Mouse (Mus musculus) MEL (cell line): ENCODE data around the gene Adam19. TPM values are rescaled to one million over a fixed set of nuclear protein-coding genes. Genes with fewer than 3 reads are reported as not detected.
"Not testable (repeated sequence)": the region's sequence is repeated elsewhere in the genome, so short reads cannot be mapped to it uniquely, and the experiment has no call there.

Experiments
- DNase-seq: peaks from one replicate; pipeline ENCODE4 v3.0.0; 2011; ENCODE audit warnings: low read depth, low spot score
- H3K27ac ChIP-seq: 2 replicates; pipeline ENCODE4 v1.5.1; 2012; ENCODE audit warnings: low read depth, mild to moderate bottlenecking, control low read depth, low read length, moderate library complexity; ENCODE audit not compliant: control insufficient read depth
- H3K27me3 ChIP-seq, 2 experiments: fragments of 150-350 bp in 1 of 2; sonication (generic) in 1 of 2; 2 replicates each; pipeline ENCODE4 v1.6.1; 2012; ENCODE audit warnings: low read length in 2 of 2, mild to moderate bottlenecking in 2 of 2, improper control_type of control experiment in 1 of 2, moderate library complexity in 1 of 2; ENCODE audit not compliant: insufficient read depth in 2 of 2, control insufficient read depth in 1 of 2
- H3K36me3 ChIP-seq, 2 experiments: 2 replicates each; pipeline ENCODE4 v1.6.1; 2012 to 2014; ENCODE audit warnings: low read length in 2 of 2, improper control_type of control experiment in 1 of 2, inconsistent platforms in 1 of 2, mild to moderate bottlenecking in 1 of 2; ENCODE audit not compliant: insufficient read depth in 2 of 2, control insufficient read depth in 1 of 2
- H3K4me1 ChIP-seq, 2 experiments: fragments of 150-350 bp in 1 of 2; sonication (generic) in 1 of 2; 2 replicates each; pipeline ENCODE4 v1.6.1; 2012; ENCODE audit warnings: low read length in 2 of 2, improper control_type of control experiment in 1 of 2, mild to moderate bottlenecking in 1 of 2; ENCODE audit not compliant: insufficient read depth in 2 of 2, control insufficient read depth in 1 of 2
- H3K4me3 ChIP-seq, 2 experiments: fragments of 150-350 bp in 1 of 2; sonication (generic) in 1 of 2; 2 replicates each; pipeline ENCODE4 v1.5.1; 2012; ENCODE audit warnings: low read depth in 2 of 2, low read length in 2 of 2, mild to moderate bottlenecking in 2 of 2, moderate library complexity in 2 of 2, control low read depth in 1 of 2, improper control_type of control experiment in 1 of 2; ENCODE audit not compliant: control insufficient read depth in 1 of 2, insufficient read depth in 1 of 2
- H3K79me2 ChIP-seq: 2 replicates; pipeline ENCODE4 v1.6.1; 2012; ENCODE audit warnings: mild to moderate bottlenecking, low read length, moderate library complexity; ENCODE audit not compliant: control insufficient read depth, poor library complexity, insufficient read depth
- H3K9ac ChIP-seq: 2 replicates; pipeline ENCODE4 v1.6.1; 2012; ENCODE audit warnings: low read depth, mild to moderate bottlenecking, control low read depth, low read length, moderate library complexity; ENCODE audit not compliant: control insufficient read depth, poor library complexity, severe bottlenecking
- H3K9me3 ChIP-seq: fragments of 150-350 bp; sonication (generic); replicated peaks from 2 replicates; pipeline ENCODE4 v1.6.1; 2012; ENCODE audit warnings: mild to moderate bottlenecking, low read length, improper control_type of control experiment, moderate library complexity; ENCODE audit not compliant: insufficient read depth
- CHD2 ChIP-seq: IDR thresholded peaks from 2 replicates; pipeline ENCODE4 v1.6.1; 2011; ENCODE audit warnings: low read length, improper control_type of control experiment
- CTCF ChIP-seq, 3 experiments: IDR thresholded peaks in 2 of 3; conservative IDR thresholded peaks in 1 of 3; 2 replicates each; pipeline ENCODE4 v1.5.1; 2011 to 2012; ENCODE audit warnings: low read length in 3 of 3, low read depth in 2 of 3, mild to moderate bottlenecking in 2 of 3, improper control_type of control experiment in 1 of 3, inconsistent platforms in 1 of 3, mixed read lengths in 1 of 3, moderate library complexity in 1 of 3; ENCODE audit not compliant: control insufficient read depth in 1 of 3, insufficient read depth in 1 of 3, poor library complexity in 1 of 3, severe bottlenecking in 1 of 3
- ELF1 ChIP-seq: IDR thresholded peaks from 2 replicates; pipeline ENCODE4 v1.6.1; 2014; ENCODE audit warnings: low read depth, mild to moderate bottlenecking, inconsistent platforms, low read length, improper control_type of control experiment, moderate library complexity
- MXI1 ChIP-seq: IDR thresholded peaks from 2 replicates; pipeline ENCODE4 v1.6.1; 2011; ENCODE audit warnings: mild to moderate bottlenecking, low read depth, low read length, improper control_type of control experiment
- POLR2A ChIP-seq, 2 experiments: IDR thresholded peaks; 2 replicates each; pipeline ENCODE4 v1.6.1; 2011 to 2012; ENCODE audit warnings: low read length in 2 of 2, mild to moderate bottlenecking in 2 of 2, control low read depth in 1 of 2, improper control_type of control experiment in 1 of 2, low read depth in 1 of 2, moderate library complexity in 1 of 2; ENCODE audit not compliant: control insufficient read depth in 1 of 2, insufficient read depth in 1 of 2, poor library complexity in 1 of 2
- POLR2AphosphoS5 ChIP-seq: IDR thresholded peaks from 2 replicates; pipeline ENCODE4 v1.6.1; 2012; ENCODE audit warnings: low read depth, borderline replicate concordance, mild to moderate bottlenecking, inconsistent platforms, low read length, moderate library complexity, mixed read lengths
- RAD21 ChIP-seq: IDR thresholded peaks from 2 replicates; pipeline ENCODE4 v1.6.1; 2011; ENCODE audit warnings: mild to moderate bottlenecking, low read depth, low read length, improper control_type of control experiment
- RCOR1 ChIP-seq: IDR thresholded peaks from 2 replicates; pipeline ENCODE4 v1.6.1; 2012; ENCODE audit warnings: low read depth, mild to moderate bottlenecking, inconsistent platforms, low read length, improper control_type of control experiment
- SMC3 ChIP-seq: IDR thresholded peaks from 2 replicates; pipeline ENCODE4 v1.6.1; 2011; ENCODE audit warnings: low read depth, low read length, improper control_type of control experiment
- TAL1 ChIP-seq: IDR thresholded peaks from 2 replicates; pipeline ENCODE4 v1.6.1; 2012; ENCODE audit warnings: mild to moderate bottlenecking, inconsistent platforms, low read length, moderate library complexity, mixed read lengths
- TBP ChIP-seq: IDR thresholded peaks from 2 replicates; pipeline ENCODE4 v1.8.0; 2011; ENCODE audit warnings: low read depth, low read length, improper control_type of control experiment
- USF2 ChIP-seq, 2 experiments: IDR thresholded peaks; 2 replicates each; pipeline ENCODE4 v1.6.1; 2011 to 2012; ENCODE audit warnings: improper control_type of control experiment in 2 of 2, low read length in 2 of 2, borderline replicate concordance in 1 of 2, inconsistent platforms in 1 of 2, low read depth in 1 of 2, mild to moderate bottlenecking in 1 of 2; ENCODE audit not compliant: insufficient read depth in 1 of 2
- ZC3H11A ChIP-seq: IDR thresholded peaks from 2 replicates; pipeline ENCODE4 v1.6.1; 2012; ENCODE audit warnings: low read depth, mild to moderate bottlenecking, inconsistent platforms, low read length, improper control_type of control experiment
- ZNF384 ChIP-seq: IDR thresholded peaks from 2 replicates; pipeline ENCODE4 v1.6.1; 2012; ENCODE audit warnings: low read depth, mild to moderate bottlenecking, inconsistent platforms, low read length, improper control_type of control experiment
- polyA plus RNA-seq, 2 experiments: library from polyadenylated mRNA; stranded (reverse) in 1 of 2; unstranded in 1 of 2; fragments of >175 nt in 1 of 2; fragments of >200 nt in 1 of 2; gene quantifications; 2 replicates each; pipeline versions ENCODE4 v1.2.1 to v1.2.4; 2012; ENCODE audit warnings: low replicate concordance in 2 of 2, low read depth in 1 of 2; ENCODE audit not compliant: insufficient read length in 2 of 2, insufficient read depth in 1 of 2, missing spikeins in 1 of 2
- total RNA-seq: library from RNA; depleted of rRNA; stranded (reverse); fragments of 300-350 nt; gene quantifications from 2 replicates; pipeline ENCODE4 v1.2.3, GENCODE M21; 2012

The Adam19 gene
- total and polyA plus RNA-seq, 3 experiments = 0.12 to 0.19 TPM; not detected in 1

DNA sequence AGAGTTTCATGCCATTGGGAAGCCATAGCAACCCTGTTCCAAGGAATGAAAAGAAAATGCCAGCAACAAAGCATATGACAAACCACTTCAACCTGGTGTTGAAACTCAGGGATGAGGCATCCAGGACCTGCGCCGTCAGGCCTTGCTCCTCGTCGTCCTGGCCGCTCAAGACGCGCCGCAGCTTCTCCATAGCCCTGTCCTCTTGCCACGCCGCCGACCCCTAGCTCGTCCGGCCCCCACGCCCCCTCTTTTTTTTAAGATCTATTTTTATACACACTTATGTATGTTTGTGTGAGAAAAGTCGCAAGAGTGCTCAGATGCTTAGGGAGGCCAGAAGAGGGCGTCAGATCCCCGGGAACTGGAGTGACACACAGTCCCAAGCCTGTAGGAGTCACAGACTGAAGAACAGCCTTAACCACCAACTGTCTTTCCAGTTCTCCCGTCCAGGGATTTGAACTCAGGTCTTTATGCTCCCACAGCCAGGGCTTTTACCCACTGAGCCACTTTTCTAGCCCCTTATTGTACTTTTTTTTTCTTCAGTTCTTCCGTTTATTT lies 3.6 kb upstream of the Adam19 start, which contains the start of gene Gm12166:
TSS of gene Gm12166 (minus strand) at position 217 of the 555 bp plus-strand sequence.
- TF ChIP-seq ZC3H11A (peak; percentile 98), SMC3 (peak; percentile 92), ZNF384 (peak; percentile 54; the same call in 1 of the 2 replicates), RAD21 (peak; percentile 92), CTCF (IDR thresholded peaks at IDR 0.05 in 2 of 3, conservative IDR thresholded peaks at IDR 0.05 in 1 of 3; ENCODE audit: control insufficient read depth in 1 of 3, insufficient read depth in 1 of 3, low read depth in 2 of 3, low read length in 3 of 3, poor library complexity in 1 of 3, severe bottlenecking in 1 of 3) (peak; percentile 63 to 90 (median 87))
- peak; percentile 82 for DNase-seq
- H3K27me3 ChIP-seq = not testable (repeated sequence)

DNA sequence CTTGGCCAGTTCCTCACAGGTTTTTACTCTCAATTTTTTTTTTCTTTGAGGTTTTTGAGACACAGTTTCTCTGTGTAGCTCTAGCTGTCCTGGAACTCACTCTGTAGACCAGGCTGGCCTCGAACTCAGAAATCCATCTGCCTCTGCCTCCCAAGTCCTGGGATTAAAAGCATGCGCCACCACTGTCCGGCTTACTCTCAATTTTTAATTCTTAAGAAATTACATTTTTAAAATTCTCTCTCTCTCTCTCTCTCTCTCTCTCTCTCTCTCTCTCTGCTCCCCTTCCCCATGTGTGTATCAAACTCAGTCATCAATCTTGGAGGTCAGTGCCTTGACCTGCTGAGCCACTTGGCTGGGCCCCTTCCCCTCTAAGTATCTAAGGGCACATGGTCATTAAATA lies 2.3 kb upstream of the Adam19 start:
- not testable (repeated sequence) for H3K79me2 ChIP-seq, H3K27me3 ChIP-seq, H3K36me3 ChIP-seq, H3K9me3 ChIP-seq, DNase-seq, H3K4me1 ChIP-seq, H3K9ac ChIP-seq, H3K27ac ChIP-seq, H3K4me3 ChIP-seq

More for the DNA sequence above, 3.6 kb upstream of the Adam19 start, which contains the start of gene Gm12166:
- H3K4me1 ChIP-seq, H3K27ac ChIP-seq, H3K79me2 ChIP-seq, H3K9ac ChIP-seq, H3K36me3 ChIP-seq, H3K9me3 ChIP-seq, H3K4me3 ChIP-seq: not testable (repeated sequence)

DNA sequence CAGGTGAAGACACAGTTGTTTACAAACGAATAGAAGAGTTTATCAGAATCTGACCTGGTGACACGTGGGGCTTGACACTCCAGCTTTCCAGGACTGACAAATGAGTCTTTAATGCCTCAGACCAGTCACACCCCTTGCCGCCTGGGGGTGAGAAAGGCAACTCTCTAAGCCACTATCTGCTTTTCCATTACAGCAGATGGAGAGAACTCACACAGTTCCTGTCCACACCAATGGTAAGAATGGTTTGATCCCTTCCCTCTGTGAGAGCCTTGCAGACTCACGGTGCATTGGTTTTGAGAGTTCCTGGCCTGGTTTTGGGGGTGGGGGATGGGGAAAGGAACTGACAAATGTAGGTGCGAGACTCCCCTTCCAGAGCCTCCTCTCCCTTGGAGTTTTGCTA lies 1.5 kb upstream of the Adam19 start:
- no peak overlapping the region for H3K9ac ChIP-seq
- H3K27ac ChIP-seq = no peak overlapping the region
- DNase-seq = no peak
- no peaks in the 10 kb centered on the region for H3K9me3 ChIP-seq
- H3K4me1 ChIP-seq = no peaks in the 10 kb centered on the region
- H3K27me3 ChIP-seq = 0 out of 4 replicates have a peak, but pooled peaks cover 0 to 2% of the 10 kb centered on the region in 2 experiments
- no peak overlapping the region for H3K4me3 ChIP-seq
- H3K36me3 ChIP-seq = no peaks in the 10 kb centered on the region
- TF ChIP-seq POLR2A (IDR thresholded peaks at IDR 0.05; ENCODE audit: control insufficient read depth in 1 of 2, insufficient read depth in 1 of 2, low read depth in 1 of 2, low read length in 2 of 2, poor library complexity in 1 of 2) (no peak), POLR2AphosphoS5 (no peak), TBP (no peak), CTCF (IDR thresholded peaks at IDR 0.05 in 2 of 3, conservative IDR thresholded peaks at IDR 0.05 in 1 of 3; ENCODE audit: control insufficient read depth in 1 of 3, insufficient read depth in 1 of 3, low read depth in 2 of 3, low read length in 3 of 3, poor library complexity in 1 of 3, severe bottlenecking in 1 of 3) (no peak), MXI1 (no peak), TAL1 (no peak), RCOR1 (no peak), ELF1 (no peak), CHD2 (no peak), USF2 (IDR thresholded peaks at IDR 0.05; ENCODE audit: borderline replicate concordance in 1 of 2, insufficient read depth in 1 of 2, low read depth in 1 of 2, low read length in 2 of 2) (no peak)
- TF ChIP-seq, all 39 proteins: peak for 0
- no peaks in the 10 kb centered on the region for H3K79me2 ChIP-seq
